Mouse (Mus musculus) kidney, postnatal 0 days (tissue): ENCODE measurements around the gene Dlgap3. TPM values are rescaled to one million over a fixed set of nuclear protein-coding genes. Genes with fewer than 3 reads are reported as not detected.
A peak's percentile ranks its signal among the peaks of the same experiment; 100 is the strongest.

ENCODE experiments used
- ATAC-seq: fragments of 200-750 bp; cut with Nextera tagmentation; replicated peaks from 2 replicates; pipeline ENCODE4 v1.8.0; 2017; ENCODE audit warnings: low read depth, moderate number of reproducible peaks, moderate TSS enrichment, moderate library complexity; ENCODE audit not compliant: low FRiP score
- DNase-seq: peaks from one replicate; pipeline ENCODE4 v3.0.0-alpha.2; 2016; ENCODE audit warnings: low spot score
- H3K27ac ChIP-seq: fragments of 300-500 bp; sonication (generic); 2 replicates; pipeline ENCODE4 v1.5.1; 2014; ENCODE audit warnings: mild to moderate bottlenecking
- H3K27me3 ChIP-seq: fragments of 300-500 bp; sonication (generic); 2 replicates; pipeline ENCODE4 v1.6.1; 2014; ENCODE audit warnings: low read length, mixed read lengths; ENCODE audit not compliant: insufficient read depth
- H3K36me3 ChIP-seq: fragments of 300-500 bp; sonication (generic); 2 replicates; pipeline ENCODE4 v1.6.1; 2014; ENCODE audit warnings: low read length, mixed read lengths; ENCODE audit not compliant: insufficient read depth
- H3K4me1 ChIP-seq: fragments of 300-500 bp; sonication (generic); replicated peaks from 2 replicates; pipeline ENCODE4 v1.6.1; 2014; ENCODE audit warnings: antibody characterized with exemption, low read length, mixed read lengths; ENCODE audit not compliant: insufficient read depth
- H3K4me2 ChIP-seq: fragments of 300-500 bp; sonication (generic); 2 replicates; pipeline ENCODE4 v1.6.1; 2014; ENCODE audit warnings: mild to moderate bottlenecking, low read length, moderate library complexity, mixed read lengths
- H3K4me3 ChIP-seq: fragments of 300-500 bp; sonication (generic); replicated peaks from 2 replicates; pipeline ENCODE4 v1.5.1; 2014; ENCODE audit warnings: low read depth, low read length
- H3K9ac ChIP-seq: fragments of 300-500 bp; sonication (generic); 2 replicates; pipeline ENCODE4 v1.6.1; 2014; ENCODE audit warnings: low read depth, low read length
- H3K9me3 ChIP-seq: fragments of 300-500 bp; sonication (generic); replicated peaks from 2 replicates; pipeline ENCODE4 v1.6.1; 2016; ENCODE audit warnings: low read length, inconsistent platforms, mixed read lengths
- CTCF ChIP-seq: IDR thresholded peaks from 2 replicates; pipeline ENCODE4 v1.5.1; 2016; ENCODE audit warnings: antibody characterized with exemption, low read depth, mild to moderate bottlenecking, moderate library complexity
- WGBS: fragments of 180-500 bp; shearing (Covaris S2); extraction: QIAGEN DNeasy Blood & Tissue Kit; methylation state at CpG from one replicate; pipeline ENCODE4 v1.1.7; 2014; 5-methylcytosine and 5-hydroxymethylcytosine counted together
- polyA plus RNA-seq: library from polyadenylated mRNA; unstranded; fragments of >200 nt; fragmentation: Nextera tagmentation; extraction: Ambion mirVana; gene quantifications from 2 replicates; pipeline ENCODE4 v1.2.1, GENCODE M21; 2015

The Dlgap3 gene
- 0.24 and 0.37 TPM in 2 replicates for polyA plus RNA-seq

DNA sequence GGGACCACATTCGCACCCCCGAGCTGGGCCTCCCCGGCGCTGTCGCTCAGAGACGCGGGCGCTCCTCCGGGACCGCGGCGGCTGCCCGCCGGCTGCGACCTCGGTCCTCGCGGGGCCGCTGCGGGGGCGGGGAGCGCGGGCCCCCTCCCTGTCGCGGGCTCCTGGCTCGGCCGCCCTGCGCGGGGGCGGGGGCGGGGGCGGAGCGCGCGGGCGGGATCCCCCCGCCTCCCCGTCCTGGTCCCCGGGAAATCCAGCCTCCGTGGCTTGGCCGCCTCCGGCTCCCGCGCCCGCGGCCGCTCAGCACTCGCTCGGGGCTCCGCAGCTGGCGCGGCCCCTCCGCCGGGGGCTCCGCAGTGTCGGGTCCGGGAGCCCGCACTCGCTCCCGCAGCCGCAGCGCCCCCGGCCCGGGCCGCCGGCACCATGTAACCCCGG is at the start of gene Dlgap3:
Gene Dlgap3, plus strand, starts transcription at position 291 of the 432 bp plus-strand sequence.
- TF ChIP-seq CTCF, result no peak
- peak; percentile 27; the same call in 1 of the 2 replicates for ATAC-seq
- Histone ChIP-seq H3K9me3 (no peaks in the 10 kb centered on the region), H3K27ac (no peak within 1 kb of the TSS), H3K4me1 (peaks cover 11% of the 10 kb centered on the region), H3K9ac (peak within 1 kb of the TSS; percentile 46), H3K27me3 (peaks cover 33% of the 10 kb centered on the region), H3K4me3 (peak within 1 kb of the TSS; percentile 67), H3K36me3 (no peaks in the 10 kb centered on the region), H3K4me2 (peak within 1 kb of the TSS; percentile 100)
- DNase-seq, result peak; percentile 28
- under 1% methylated on average over 40 of the region's 67 CpGs for WGBS

DNA sequence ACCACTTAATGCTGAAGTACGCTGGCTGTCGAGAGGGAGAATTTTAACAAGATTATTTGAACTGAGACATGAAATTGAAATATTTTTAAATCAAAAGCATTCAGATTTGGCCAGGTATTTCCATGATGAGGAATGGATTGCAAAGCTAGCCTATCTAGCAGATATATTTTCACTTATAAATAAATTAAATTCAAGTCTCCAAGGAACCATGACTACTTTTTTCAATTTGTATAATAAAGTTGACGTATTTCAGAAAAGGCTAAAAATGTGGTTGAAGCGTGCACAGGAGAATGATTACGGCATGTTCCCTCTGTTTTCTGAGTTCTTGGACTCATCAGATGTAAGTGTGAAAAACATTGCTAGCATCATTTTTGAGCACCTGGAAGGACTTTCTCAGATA is 45.6 kb upstream of the Dlgap3 start, which contains the start of gene Tmem35b:
Gene Tmem35b, plus strand, starts transcription at position 301 of the 400 bp plus-strand sequence.
- DNase-seq (no peak), ATAC-seq (no peak)
- TF ChIP-seq CTCF, result no peak
- no peaks in the 10 kb centered on the region for H3K9me3 ChIP-seq
- H3K4me3 ChIP-seq, result no peak within 1 kb of the TSS
- H3K4me1 ChIP-seq, result no peaks in the 10 kb centered on the region
- H3K9ac ChIP-seq, result no peak within 1 kb of the TSS
- no peak within 1 kb of the TSS for H3K4me2 ChIP-seq
- H3K36me3 ChIP-seq, result no peaks in the 10 kb centered on the region
- H3K27ac ChIP-seq, result no peak within 1 kb of the TSS
- WGBS, result 96% methylated on average over 5 of the region's 5 CpGs
- no peaks in the 10 kb centered on the region for H3K27me3 ChIP-seq

DNA sequence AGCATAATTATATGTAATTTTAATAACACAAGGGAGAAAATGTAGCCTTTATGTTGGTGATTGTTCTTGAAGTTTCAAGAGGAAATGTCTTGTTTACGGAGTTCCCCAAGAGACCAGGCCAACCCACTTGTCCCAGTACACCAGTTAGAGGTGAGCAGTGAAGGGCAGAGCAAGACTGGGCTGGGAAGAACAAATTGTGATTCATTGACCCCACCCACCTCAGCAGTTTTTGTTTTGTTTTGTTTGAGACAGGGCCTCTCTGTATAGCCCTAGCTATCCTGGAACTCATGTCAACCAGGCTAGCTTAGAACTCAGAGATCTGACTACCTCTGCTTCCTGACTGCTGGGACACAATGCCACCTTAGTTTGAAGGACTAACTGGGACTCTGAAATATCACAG is 44.7 kb upstream of the Dlgap3 start:
- no peak for TF ChIP-seq CTCF
- WGBS, result 81% methylated on average over 1 of the region's 1 CpGs
- DNase-seq, result no peak
- Histone ChIP-seq H3K4me1 (no peaks in the 10 kb centered on the region), H3K36me3 (no peaks in the 10 kb centered on the region), H3K27ac (no peak overlapping the region), H3K9me3 (no peaks in the 10 kb centered on the region), H3K9ac (no peak overlapping the region), H3K4me3 (no peak overlapping the region), H3K4me2 (no peak overlapping the region), H3K27me3 (no peaks in the 10 kb centered on the region)
- ATAC-seq, result no peak

DNA sequence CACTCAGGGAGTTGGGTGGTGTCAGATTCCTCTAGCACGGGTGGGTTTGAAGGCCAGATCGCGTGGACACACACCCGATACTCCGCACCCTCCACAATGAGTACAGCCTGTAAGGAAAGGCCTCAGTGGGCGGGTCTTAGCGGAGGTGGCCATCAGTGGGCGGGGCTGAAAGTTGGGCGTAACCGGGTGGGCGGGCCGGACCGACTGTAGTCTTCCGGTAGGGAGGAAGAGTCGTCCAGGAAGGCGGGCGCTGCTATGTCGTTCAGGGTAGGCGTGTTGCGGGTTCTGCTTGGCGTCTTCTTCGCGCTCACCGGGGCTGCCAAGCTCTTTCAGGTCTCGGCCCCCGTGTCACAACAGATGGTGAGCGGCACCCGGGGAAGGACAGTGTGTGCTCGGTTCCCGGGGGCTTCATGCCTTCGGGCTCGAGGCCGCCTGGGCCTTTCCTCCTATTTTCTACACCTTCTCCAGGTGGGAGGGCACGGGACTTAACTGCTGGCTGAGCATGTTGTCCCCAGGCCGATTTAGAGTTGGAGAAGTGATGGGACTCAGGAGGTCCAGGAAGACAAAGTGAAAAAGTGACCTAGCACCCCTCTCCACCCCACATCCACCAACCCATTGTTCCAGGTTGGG is 43.1 kb upstream of the Dlgap3 start:
- Histone ChIP-seq H3K4me3 (peak overlapping the region; percentile 59), H3K4me2 (peak overlapping the region; percentile 83), H3K36me3 (no peaks in the 10 kb centered on the region), H3K4me1 (no peaks in the 10 kb centered on the region), H3K27me3 (no peaks in the 10 kb centered on the region), H3K9me3 (no peaks in the 10 kb centered on the region), H3K9ac (peak overlapping the region; percentile 69), H3K27ac (0 out of 2 replicates have a peak overlapping the region, but pooled peaks have one; percentile 38)
- 0% methylated on average over 35 of the region's 35 CpGs for WGBS
- no peak for TF ChIP-seq CTCF
- DNase-seq, result peak; percentile 96
- ATAC-seq, result peak; percentile 94

DNA sequence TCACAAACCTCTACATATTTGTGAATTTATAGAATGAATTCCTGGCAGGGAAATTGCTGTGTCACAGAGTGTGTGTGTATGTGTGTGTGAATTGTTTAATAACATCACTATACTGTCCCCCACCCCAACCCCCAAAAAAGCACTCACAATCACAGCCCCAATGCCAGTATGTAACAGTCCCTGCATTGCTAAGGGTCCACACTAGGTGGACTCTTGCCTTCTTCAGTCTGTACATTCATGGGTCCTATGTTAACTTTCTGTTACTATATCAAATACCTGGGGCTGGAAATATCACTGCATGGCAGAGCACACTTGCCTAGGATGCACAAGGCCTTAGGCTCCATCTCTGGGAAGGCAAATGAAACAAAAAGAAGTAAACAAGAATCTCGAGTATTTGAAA is 34.3 kb upstream of the Dlgap3 start:
- H3K4me3 ChIP-seq, result no peak overlapping the region
- no peak overlapping the region for H3K9ac ChIP-seq
- H3K4me2 ChIP-seq, result no peak overlapping the region
- TF ChIP-seq CTCF, result peak; percentile 5; the same call in 1 of the 2 replicates
- ATAC-seq, result no peak
- no peaks in the 10 kb centered on the region for H3K36me3 ChIP-seq
- no peaks in the 10 kb centered on the region for H3K9me3 ChIP-seq
- WGBS, result 27% methylated on average over 1 of the region's 1 CpGs
- H3K4me1 ChIP-seq, result no peaks in the 10 kb centered on the region
- no peak overlapping the region for H3K27ac ChIP-seq
- DNase-seq, result no peak
- H3K27me3 ChIP-seq, result no peaks in the 10 kb centered on the region

DNA sequence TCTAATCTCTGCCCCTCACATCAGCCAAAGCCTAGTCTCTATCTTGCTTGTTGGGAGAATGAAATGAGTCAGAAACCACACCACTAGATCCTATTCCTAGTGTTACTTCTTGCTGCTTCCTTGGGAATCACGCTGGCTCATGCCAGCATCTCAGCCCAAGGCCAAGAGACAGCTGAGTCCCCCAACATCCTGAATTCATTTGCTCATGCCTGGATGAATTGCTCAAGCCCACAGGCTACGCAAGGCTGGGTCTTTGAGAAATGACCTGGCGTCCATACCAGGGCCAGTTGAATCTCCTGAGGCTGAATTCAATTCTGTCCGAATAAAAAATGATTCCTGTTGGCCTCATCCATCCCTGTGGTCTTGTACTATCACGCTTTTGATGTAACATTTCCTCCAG is 31.4 kb upstream of the Dlgap3 start:
- no peak for DNase-seq
- Histone ChIP-seq H3K4me1 (no peaks in the 10 kb centered on the region), H3K36me3 (no peaks in the 10 kb centered on the region), H3K27me3 (no peaks in the 10 kb centered on the region), H3K27ac (no peak overlapping the region), H3K9ac (no peak overlapping the region), H3K4me3 (no peak overlapping the region), H3K9me3 (no peaks in the 10 kb centered on the region), H3K4me2 (no peak overlapping the region)
- no peak for TF ChIP-seq CTCF
- 84% methylated on average over 5 of the region's 5 CpGs for WGBS
- ATAC-seq, result no peak
